Mouse (Mus musculus) CD4-positive, CD25-positive, alpha-beta regulatory T cell, adult 4 months (primary cell): ENCODE results near the gene Samd4b. TPM values are rescaled to one million over a fixed set of nuclear protein-coding genes. Genes with fewer than 3 reads are reported as not detected.

Experiments used
- ATAC-seq: one replicate; pipeline ENCODE4 v1.8.0; 2017
- polyA plus RNA-seq, 2 experiments: library from polyadenylated mRNA; unstranded; fragments of 100-300 nt; shearing (Covaris generic); gene quantifications; one replicate each; pipeline ENCODE4 v1.2.1; 2017

The Samd4b gene
- polyA plus RNA-seq, 2 experiments from 2014 or later = 7.4 to 7.5 TPM

- no peak for ATAC-seq
These were observed 10.3 kb downstream of the Samd4b start for GRCm38 (mm10) chr7:28587644-28588043.

- no peak for ATAC-seq
These were observed 11.1 kb downstream of the Samd4b start for GRCm38 (mm10) chr7:28586663-28587411.

- no peak for ATAC-seq
These were observed 12.9 kb downstream of the Samd4b start for GRCm38 (mm10) chr7:28585001-28585400.

GRCm38 (mm10) chr7:28584468-28584867, 13.5 kb downstream of the Samd4b start:
- ATAC-seq = no peak

GRCm38 (mm10) chr7:28583570-28584344, 14.2 kb downstream of the Samd4b start:
- ATAC-seq = no peak

GRCm38 (mm10) chr7:28582841-28583240, 15.1 kb downstream of the Samd4b start:
- ATAC-seq = no peak

- no peak for ATAC-seq
These were observed 16.2 kb downstream of the Samd4b start for GRCm38 (mm10) chr7:28581721-28582120.

GRCm38 (mm10) chr7:28579826-28580225, 18.1 kb downstream of the Samd4b start:
- ATAC-seq = no peak

- ATAC-seq = no peak
These were observed 19.3 kb downstream of the Samd4b start for GRCm38 (mm10) chr7:28578543-28579053.

- no peak for ATAC-seq
These were observed 20.0 kb downstream of the Samd4b start for GRCm38 (mm10) chr7:28577826-28578542.

- ATAC-seq = no peak
These were observed 21.6 kb downstream of the Samd4b start for GRCm38 (mm10) chr7:28576271-28576914.

GRCm38 (mm10) chr7:28575597-28575996, 22.3 kb downstream of the Samd4b start:
- ATAC-seq = no peak

GRCm38 (mm10) chr7:28573236-28573635, 24.7 kb downstream of the Samd4b start:
- no peak for ATAC-seq

GRCm38 (mm10) chr7:28572689-28573088, 25.3 kb downstream of the Samd4b start:
- ATAC-seq = no peak

GRCm38 (mm10) chr7:28570982-28571682, 26.8 kb downstream of the Samd4b start:
- ATAC-seq = no peak

- ATAC-seq = no peak
These were observed 27.5 kb downstream of the Samd4b start for GRCm38 (mm10) chr7:28570291-28570981.

GRCm38 (mm10) chr7:28568253-28568652, 29.7 kb downstream of the Samd4b start:
- peak; percentile 62 for ATAC-seq

GRCm38 (mm10) chr7:28567539-28567938, 30.4 kb downstream of the Samd4b start:
- ATAC-seq = no peak

GRCm38 (mm10) chr7:28565407-28565806, 32.5 kb downstream of the Samd4b start:
- no peak for ATAC-seq

- no peak for ATAC-seq
These were observed 35.0 kb downstream of the Samd4b start for GRCm38 (mm10) chr7:28562951-28563350.

- ATAC-seq = no peak
These were observed 35.6 kb downstream of the Samd4b start for GRCm38 (mm10) chr7:28562371-28562770.
